Comparison of ENCODE assay signal across 11 mouse cellular contexts in genomic region chr2:25110505-25111183, GRCm38 (mm10). TPM values are rescaled to one million over a fixed set of nuclear protein-coding genes. Genes with fewer than 3 reads are reported as not detected.
DNase-seq lines count a peak whose midpoint lies in the region; ATAC-seq and TF ChIP-seq lines count a peak whose summit lies in the region.
"Had no signal": no experiment of that assay in that cellular context is flagged by ENCODE, and none has a peak within 500 bp of the region (broad histone marks: within the 10 kb centered on the region; RNA-seq: fewer than 3 reads in every experiment).

No protein-coding gene starts in this region.

- H3K27ac ChIP-seq in lung, embryonic 16.5 days (ENCODE audit: low read length), result peak overlapping the region; percentile 64
- peak overlapping the region; percentile 13; the same call in 1 of the 2 replicates for H3K27ac ChIP-seq in embryonic facial prominence, embryonic 13.5 days
- 0 out of 2 replicates have a peak overlapping the region, but pooled peaks have one; percentile 23 for H3K27ac ChIP-seq in neural tube, embryonic 13.5 days (replicated peaks)
- H3K27ac ChIP-seq: embryonic facial prominence, embryonic 12.5 days; limb, embryonic 13.5 days had no signal

- H3K9me3 ChIP-seq in lung, embryonic 16.5 days (ENCODE audit: control insufficient read depth, low read length), result no peaks in the 10 kb centered on the region
- no peaks in the 10 kb centered on the region for H3K9me3 ChIP-seq in embryonic facial prominence, embryonic 13.5 days
- H3K9me3 ChIP-seq in neural tube, embryonic 13.5 days, result no peaks in the 10 kb centered on the region
- H3K9me3 ChIP-seq: embryonic facial prominence, embryonic 12.5 days; limb, embryonic 13.5 days had no signal

- H3K4me1 ChIP-seq in lung, embryonic 16.5 days (replicated peaks; ENCODE audit: control insufficient read depth, insufficient read depth, low read length), result peaks cover 13% of the 10 kb centered on the region
- peaks cover 31% of the 10 kb centered on the region for H3K4me1 ChIP-seq in lung, adult 2 months (ENCODE audit: control insufficient read depth, insufficient read depth, low read length)
- no peaks in the 10 kb centered on the region for H3K4me1 ChIP-seq in embryonic facial prominence, embryonic 13.5 days
- H3K4me1 ChIP-seq in neural tube, embryonic 13.5 days (replicated peaks), result peaks cover 6% of the 10 kb centered on the region; the same call in 1 of the 2 replicates
- H3K4me1 ChIP-seq: limb, embryonic 13.5 days had no signal

- no peak for TF ChIP-seq POLR2A in lung, adult 2 months (IDR thresholded peaks at IDR 0.05; ENCODE audit: borderline replicate concordance, extremely low read depth, low read depth, low read length)

- ATAC-seq in lung, embryonic 16.5 days (ENCODE audit: low read depth), result peak; percentile 57
- ATAC-seq in embryonic facial prominence, embryonic 13.5 days (ENCODE audit: insufficient number of reproducible peaks, insufficient read depth, low FRiP score, low TSS enrichment, low read depth), result no peak
- no peak for ATAC-seq in neural tube, embryonic 13.5 days (ENCODE audit: low read depth)

- H3K27me3 ChIP-seq in lung, embryonic 16.5 days (ENCODE audit: control insufficient read depth, insufficient read depth, low read depth, low read length), result no peaks in the 10 kb centered on the region
- no peaks in the 10 kb centered on the region for H3K27me3 ChIP-seq in embryonic facial prominence, embryonic 13.5 days
- H3K27me3 ChIP-seq in neural tube, embryonic 13.5 days, result no peaks in the 10 kb centered on the region
- H3K27me3 ChIP-seq: embryonic facial prominence, embryonic 12.5 days; limb, embryonic 13.5 days had no signal

- DNase-seq in lung, adult 2 months, result no peak
- DNase-seq in kidney, adult 9 months, result peak; percentile 92
- no peak for DNase-seq in thymus, postnatal 14 days
- no peak for DNase-seq in layer of hippocampus, adult 8-10 months (ENCODE audit: low spot score in 2 of 2)
- no peak for DNase-seq in gastrocnemius, postnatal 36 days
- DNase-seq: right cerebral cortex, postnatal 14 days had no signal

- TF ChIP-seq CTCF in lung, adult 2 months (IDR thresholded peaks at IDR 0.05; ENCODE audit: insufficient read depth, low read length), result no peak

- intact Hi-C loops in gastrocnemius, postnatal 36 days (cut with DNase I), result no loop called here

- H3K9ac ChIP-seq in lung, embryonic 16.5 days (ENCODE audit: low read length), result 0 out of 2 replicates have a peak overlapping the region, but pooled peaks have one; percentile 20
- H3K9ac ChIP-seq in embryonic facial prominence, embryonic 13.5 days, result no peak overlapping the region
- no peak overlapping the region for H3K9ac ChIP-seq in neural tube, embryonic 13.5 days
- H3K9ac ChIP-seq: embryonic facial prominence, embryonic 12.5 days; limb, embryonic 13.5 days had no signal

- H3K4me2 ChIP-seq in lung, embryonic 16.5 days (ENCODE audit: low read depth, low read length), result no peak overlapping the region
- no peak overlapping the region for H3K4me2 ChIP-seq in embryonic facial prominence, embryonic 13.5 days
- no peak overlapping the region for H3K4me2 ChIP-seq in neural tube, embryonic 13.5 days
- H3K4me2 ChIP-seq: embryonic facial prominence, embryonic 12.5 days; limb, embryonic 13.5 days had no signal

- H3K4me3 ChIP-seq in lung, embryonic 16.5 days (ENCODE audit: low read length), result no peak overlapping the region
- H3K4me3 ChIP-seq in lung, adult 2 months (replicated peaks; ENCODE audit: extremely low read depth, low read depth, low read length), result no peak overlapping the region
- no peak overlapping the region for H3K4me3 ChIP-seq in embryonic facial prominence, embryonic 13.5 days
- no peak overlapping the region for H3K4me3 ChIP-seq in neural tube, embryonic 13.5 days
- H3K4me3 ChIP-seq: embryonic facial prominence, embryonic 12.5 days; limb, embryonic 13.5 days had no signal

- no peaks in the 10 kb centered on the region for H3K36me3 ChIP-seq in lung, embryonic 16.5 days (ENCODE audit: control insufficient read depth, insufficient read depth, low read length)
- no peaks in the 10 kb centered on the region for H3K36me3 ChIP-seq in embryonic facial prominence, embryonic 13.5 days
- no peaks in the 10 kb centered on the region for H3K36me3 ChIP-seq in neural tube, embryonic 13.5 days
- H3K36me3 ChIP-seq: embryonic facial prominence, embryonic 12.5 days; limb, embryonic 13.5 days had no signal

RNA-seq across cellular contexts. Expression of gene Noxa1, which starts 15.7 kb away (rescaled TPM):
- polyA plus RNA-seq in lung, embryonic 16.5 days (2015; fragmentation: Nextera tagmentation; extraction: Ambion mirVana), result 1.7 and 2.6 TPM in 2 replicates
- polyA plus RNA-seq in lung, adult 2 months (2012; rRNA removed), result 2.1 and 2.4 TPM in 2 replicates
- 0.17 TPM in 1 of 2 replicates, not detected in the other for polyA plus RNA-seq in embryonic facial prominence, embryonic 13.5 days (2015; fragmentation: Nextera tagmentation; extraction: Ambion mirVana)
- polyA plus RNA-seq in neural tube, embryonic 13.5 days (2015; fragmentation: Nextera tagmentation; extraction: Ambion mirVana), result not detected in 2 replicates
- not detected for total RNA-seq in layer of hippocampus, adult 8-10 months (2022)
- not detected for total RNA-seq in gastrocnemius, postnatal 36 days (2021)
- polyA plus RNA-seq: embryonic facial prominence, embryonic 12.5 days had no signal

RNA-seq across cellular contexts. Expression of gene Entpd8, which starts 30.5 kb away (rescaled TPM):
- 0.64 and 0.74 TPM in 2 replicates for polyA plus RNA-seq in lung, embryonic 16.5 days (2015; fragmentation: Nextera tagmentation; extraction: Ambion mirVana)
- polyA plus RNA-seq in lung, adult 2 months (2012; rRNA removed), result 2.0 and 2.6 TPM in 2 replicates
- not detected in 2 replicates for polyA plus RNA-seq in embryonic facial prominence, embryonic 13.5 days (2015; fragmentation: Nextera tagmentation; extraction: Ambion mirVana)
- polyA plus RNA-seq in neural tube, embryonic 13.5 days (2015; fragmentation: Nextera tagmentation; extraction: Ambion mirVana), result not detected in 2 replicates
- total RNA-seq in layer of hippocampus, adult 8-10 months (2022), result not detected
- under 1 TPM in 1 of 2 experiments, not detected in 1; 0.23 TPM for total RNA-seq in gastrocnemius, postnatal 36 days (2021)
- polyA plus RNA-seq: embryonic facial prominence, embryonic 12.5 days; limb, embryonic 13.5 days had no signal

RNA-seq across cellular contexts. Expression of gene Nsmf, which starts 56.5 kb away (rescaled TPM):
- polyA plus RNA-seq in lung, embryonic 16.5 days (2015; fragmentation: Nextera tagmentation; extraction: Ambion mirVana), result 71.7 and 72.3 TPM in 2 replicates
- 124 and 135 TPM in 2 replicates for polyA plus RNA-seq in lung, adult 2 months (2012; rRNA removed)
- 82.5 and 87.4 TPM in 2 replicates for polyA plus RNA-seq in embryonic facial prominence, embryonic 13.5 days (2015; fragmentation: Nextera tagmentation; extraction: Ambion mirVana)
- polyA plus RNA-seq in neural tube, embryonic 13.5 days (2015; fragmentation: Nextera tagmentation; extraction: Ambion mirVana), result 125 and 134 TPM in 2 replicates
- 100 to 1,000 TPM; 768 to 931 (median 837) TPM for total RNA-seq in layer of hippocampus, adult 8-10 months (2022)
- total RNA-seq in gastrocnemius, postnatal 36 days (2021), result 10 to 100 TPM in 1 of 2 experiments, 1 to 10 TPM in 1; 7.9 to 10.7 TPM

Comparison
In these comparisons a context has a peak if more than half of its experiments do, and no peak if none do; other contexts are left out.
1. H3K27ac ChIP-seq: peak in every context shown above with its lines; median percentile 64 in lung, embryonic 16.5 days; 23 in neural tube, embryonic 13.5 days; 13 in embryonic facial prominence, embryonic 13.5 days.